Mouse (Mus musculus) kidney, adult 2 months (tissue): ENCODE results near the gene Slc35f4. TPM values are rescaled to one million over a fixed set of nuclear protein-coding genes. Genes with fewer than 3 reads are reported as not detected.

Experiments used
- DNase-seq: peaks from one replicate; pipeline ENCODE4 v3.0.0; 2021
- H3K27ac ChIP-seq: fragments of 200-500 bp; 2 replicates; pipeline ENCODE4 v1.5.1; 2012; ENCODE audit warnings: low read depth, low read length, control low read depth, inconsistent platforms; ENCODE audit not compliant: insufficient read depth
- H3K27me3 ChIP-seq: fragments of 200-500 bp; replicated peaks from 2 replicates; pipeline ENCODE4 v1.6.1; 2012; ENCODE audit warnings: mild to moderate bottlenecking, moderate library complexity, low read length, inconsistent platforms; ENCODE audit not compliant: control insufficient read depth, insufficient read depth
- H3K36me3 ChIP-seq: fragments of 200-500 bp; 2 replicates; pipeline ENCODE4 v1.6.1; 2012; ENCODE audit warnings: mild to moderate bottlenecking, moderate library complexity, low read length, inconsistent platforms; ENCODE audit not compliant: control insufficient read depth, insufficient read depth
- H3K4me1 ChIP-seq: fragments of 200-500 bp; 2 replicates; pipeline ENCODE4 v1.6.1; 2011; ENCODE audit warnings: low read length; ENCODE audit not compliant: control insufficient read depth, insufficient read depth
- H3K4me3 ChIP-seq: fragments of 200-500 bp; 2 replicates; pipeline ENCODE4 v1.5.1; 2011; ENCODE audit warnings: mild to moderate bottlenecking, low read depth, low read length, control low read depth; ENCODE audit not compliant: insufficient read depth
- CTCF ChIP-seq: fragments of 200-500 bp; conservative IDR thresholded peaks from 2 replicates; pipeline ENCODE4 v1.5.1; 2011; ENCODE audit warnings: low read depth, mild to moderate bottlenecking, control low read depth, low read length, moderate library complexity, mixed read lengths; ENCODE audit not compliant: insufficient read depth, insufficient read length
- POLR2A ChIP-seq: fragments of 200-500 bp; IDR thresholded peaks from one replicate; pipeline ENCODE4 v1.6.1; 2011; ENCODE audit warnings: low read depth, low read length, control low read depth
- WGBS: fragments of 180-500 bp; shearing (Covaris S2); methylation state at CpG from one replicate; pipeline ENCODE4 v1.1.7; 2018; 5-methylcytosine and 5-hydroxymethylcytosine counted together
- polyA plus RNA-seq: library from polyadenylated mRNA; depleted of rRNA; stranded (reverse); fragments of >200 nt; gene quantifications from 2 replicates; pipeline ENCODE4 v1.2.3, GENCODE M21; 2012

The Slc35f4 gene
- polyA plus RNA-seq, 1 experiment: not detected

- Histone ChIP-seq H3K36me3 (no peaks in the 10 kb centered on the region), H3K4me1 (no peaks in the 10 kb centered on the region), H3K27ac (no peak overlapping the region), H3K4me3 (no peak overlapping the region), H3K27me3 (no peaks in the 10 kb centered on the region)
- WGBS: 59% methylated on average over 1 of the region's 1 CpGs
- TF ChIP-seq CTCF: no peak; the same call in 1 of the 2 replicates
- TF ChIP-seq POLR2A: no peak
- peak; percentile 76 for DNase-seq
Observed at GRCm38 (mm10) chr14:49348897-49349250, 177.0 kb downstream of the Slc35f4 start.

DNA sequence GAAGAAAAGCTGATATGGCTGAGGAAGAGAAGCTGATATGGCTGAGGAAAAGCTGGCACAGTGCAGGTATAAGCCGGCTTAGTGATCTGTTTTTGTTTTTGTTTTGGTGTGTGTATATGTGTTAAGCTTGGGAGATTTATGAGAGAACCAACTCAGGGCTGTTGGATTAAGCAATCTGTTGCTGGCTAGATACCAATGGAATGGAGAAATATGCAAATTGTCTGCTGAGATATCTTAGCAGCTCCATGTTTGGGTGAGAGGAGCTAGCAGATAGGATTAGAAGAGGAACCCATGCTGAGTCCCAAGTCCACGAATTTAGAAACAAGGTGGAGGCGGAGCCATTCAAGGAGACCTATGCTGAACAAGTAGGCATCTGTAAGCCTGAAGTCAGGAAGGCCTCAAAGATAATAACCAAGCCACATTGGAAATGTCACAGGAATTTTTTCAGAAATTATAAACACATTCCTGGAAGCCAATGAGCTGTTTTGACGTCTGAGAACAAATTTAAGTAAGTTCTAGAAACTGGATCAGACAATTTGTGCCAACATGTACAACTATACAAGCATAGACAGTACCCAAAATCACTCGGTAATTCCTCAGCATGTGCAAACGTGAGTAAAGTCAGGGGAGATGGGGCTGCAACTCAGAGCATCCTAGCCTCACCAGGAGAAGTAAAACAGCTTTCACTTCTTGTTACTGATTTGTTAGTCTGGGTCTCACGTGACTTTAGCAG lies 177.5 kb downstream of the Slc35f4 start:
- Histone ChIP-seq H3K4me1 (no peaks in the 10 kb centered on the region), H3K27me3 (no peaks in the 10 kb centered on the region), H3K4me3 (no peak overlapping the region), H3K36me3 (no peaks in the 10 kb centered on the region), H3K27ac (no peak overlapping the region)
- DNase-seq: no peak
- TF ChIP-seq CTCF (no peak), POLR2A (no peak)
- WGBS: 62% methylated on average over 7 of the region's 7 CpGs

DNA sequence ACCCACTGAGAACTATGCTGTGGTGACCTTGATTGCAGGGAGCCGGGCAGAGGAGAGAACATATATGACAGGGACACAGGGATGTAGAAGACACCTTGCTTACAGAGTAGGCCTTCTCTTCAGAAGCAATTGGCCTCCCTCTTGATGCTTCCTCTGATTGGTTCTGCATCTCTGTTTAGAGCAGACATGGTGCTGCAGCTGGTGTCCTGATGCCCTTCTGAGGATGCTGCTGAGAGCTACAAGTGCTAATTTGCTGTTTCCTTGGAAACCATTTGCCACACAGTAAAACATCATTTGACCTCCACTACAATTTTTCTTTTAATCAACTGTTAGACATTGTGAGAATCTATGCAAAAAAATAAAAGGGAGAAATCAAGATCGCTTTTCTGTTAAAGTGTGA lies 180.0 kb downstream of the Slc35f4 start:
- Histone ChIP-seq H3K4me1 (no peaks in the 10 kb centered on the region), H3K36me3 (no peaks in the 10 kb centered on the region), H3K4me3 (no peak overlapping the region), H3K27ac (no peak overlapping the region), H3K27me3 (no peaks in the 10 kb centered on the region)
- TF ChIP-seq CTCF (no peak), POLR2A (no peak)
- no peak for DNase-seq
- 93% methylated on average over 2 of the region's 2 CpGs for WGBS

DNA sequence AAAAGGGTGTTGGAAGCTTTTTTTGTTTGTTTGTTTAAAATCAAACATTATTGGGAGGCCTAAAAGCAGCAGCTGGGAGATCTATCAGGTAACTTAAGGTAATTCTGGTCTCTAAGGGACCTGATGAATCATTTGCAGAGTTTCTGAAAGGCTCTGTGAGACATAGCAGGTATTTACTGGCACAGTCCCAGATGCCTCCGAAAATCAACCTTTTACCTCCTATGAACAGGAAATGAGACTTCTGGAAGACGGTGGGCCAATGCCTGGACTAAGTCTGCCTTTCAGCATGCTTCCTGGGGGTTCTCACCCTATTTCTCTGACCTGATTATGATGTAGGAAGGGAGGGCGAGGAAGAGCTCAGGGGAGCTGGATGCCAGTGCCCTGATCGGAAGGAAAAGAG lies 188.8 kb downstream of the Slc35f4 start:
- 35% methylated on average over 4 of the region's 4 CpGs for WGBS
- Histone ChIP-seq H3K4me1 (no peaks in the 10 kb centered on the region), H3K27me3 (no peaks in the 10 kb centered on the region), H3K27ac (no peak overlapping the region), H3K4me3 (no peak overlapping the region), H3K36me3 (no peaks in the 10 kb centered on the region)
- peak; percentile 72 for DNase-seq
- TF ChIP-seq CTCF (no peak), POLR2A (no peak)

DNA sequence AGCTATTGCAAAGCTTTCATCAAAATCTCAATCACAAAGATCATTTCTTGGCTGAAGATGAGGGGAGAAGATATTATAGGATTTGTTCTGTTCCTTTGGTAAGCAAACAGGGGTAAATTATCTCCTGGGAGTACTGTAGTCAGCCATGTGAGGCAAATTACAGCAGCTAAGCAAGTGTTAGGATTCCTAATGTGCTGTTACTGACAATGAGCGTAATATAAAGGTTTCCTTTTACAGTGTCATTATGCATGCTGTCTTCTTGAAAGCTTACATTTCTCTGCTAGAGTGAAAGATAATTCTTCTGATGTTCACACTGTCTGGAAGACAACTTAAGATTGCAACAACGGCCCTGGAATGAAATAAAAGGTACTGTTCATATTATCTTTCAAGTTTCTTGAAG lies 192.0 kb downstream of the Slc35f4 start:
- 69% methylated on average over 2 of the region's 2 CpGs for WGBS
- Histone ChIP-seq H3K27ac (no peak overlapping the region), H3K27me3 (no peaks in the 10 kb centered on the region), H3K4me1 (no peaks in the 10 kb centered on the region), H3K36me3 (no peaks in the 10 kb centered on the region), H3K4me3 (no peak overlapping the region)
- no peak for DNase-seq
- TF ChIP-seq CTCF (no peak), POLR2A (no peak)

DNA sequence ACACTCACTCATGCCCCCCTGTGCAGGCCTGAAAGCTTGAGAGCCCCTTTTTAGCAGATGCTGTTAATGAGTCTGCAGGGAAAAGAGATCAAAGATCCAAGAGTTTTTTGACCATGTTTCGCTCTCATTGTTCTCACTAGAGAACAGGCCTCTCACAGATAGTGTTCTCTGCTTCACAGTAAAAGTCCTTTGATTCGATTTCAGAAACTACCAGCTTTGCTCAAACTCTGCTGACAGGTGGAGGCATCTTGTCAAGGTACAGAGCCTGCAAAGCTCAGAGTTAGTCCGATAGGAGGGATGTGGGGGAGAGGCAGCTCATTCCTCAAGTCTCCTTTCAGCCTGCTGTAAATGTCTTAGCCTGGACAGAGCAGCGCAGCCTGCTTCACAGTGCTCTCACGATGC lies 209.4 kb downstream of the Slc35f4 start:
- DNase-seq: no peak
- no peak overlapping the region for H3K27ac ChIP-seq
- no peak overlapping the region for H3K4me3 ChIP-seq
- no peak for TF ChIP-seq POLR2A
- TF ChIP-seq CTCF: no peak
- no peaks in the 10 kb centered on the region for H3K36me3 ChIP-seq
- H3K27me3 ChIP-seq: no peaks in the 10 kb centered on the region
- 43% methylated on average over 5 of the region's 5 CpGs for WGBS
- no peaks in the 10 kb centered on the region for H3K4me1 ChIP-seq

DNA sequence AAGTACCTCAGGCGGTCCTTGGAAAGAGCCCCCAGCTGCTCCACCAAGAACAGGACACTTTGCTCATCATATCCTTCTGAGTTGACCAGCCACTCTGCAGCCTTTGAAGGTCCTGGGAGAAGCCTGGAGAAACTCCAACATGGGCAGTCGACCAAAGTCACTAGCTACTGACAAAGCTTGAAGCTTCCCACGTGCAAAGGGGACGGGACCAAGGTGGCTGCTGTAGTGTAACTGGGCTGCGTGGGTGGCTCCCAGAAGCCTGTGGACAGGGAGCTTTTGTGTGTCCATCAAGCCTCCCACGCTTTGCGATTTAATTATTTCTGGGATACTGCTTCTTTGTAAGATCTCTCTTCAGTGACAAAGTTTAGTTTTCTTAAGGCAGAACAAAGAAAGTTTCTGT lies 211.9 kb downstream of the Slc35f4 start:
- Histone ChIP-seq H3K4me3 (no peak overlapping the region), H3K27ac (no peak overlapping the region), H3K27me3 (no peaks in the 10 kb centered on the region), H3K4me1 (no peaks in the 10 kb centered on the region), H3K36me3 (no peaks in the 10 kb centered on the region)
- TF ChIP-seq CTCF (no peak), POLR2A (no peak)
- DNase-seq: no peak
- WGBS: 46% methylated on average over 7 of the region's 7 CpGs

DNA sequence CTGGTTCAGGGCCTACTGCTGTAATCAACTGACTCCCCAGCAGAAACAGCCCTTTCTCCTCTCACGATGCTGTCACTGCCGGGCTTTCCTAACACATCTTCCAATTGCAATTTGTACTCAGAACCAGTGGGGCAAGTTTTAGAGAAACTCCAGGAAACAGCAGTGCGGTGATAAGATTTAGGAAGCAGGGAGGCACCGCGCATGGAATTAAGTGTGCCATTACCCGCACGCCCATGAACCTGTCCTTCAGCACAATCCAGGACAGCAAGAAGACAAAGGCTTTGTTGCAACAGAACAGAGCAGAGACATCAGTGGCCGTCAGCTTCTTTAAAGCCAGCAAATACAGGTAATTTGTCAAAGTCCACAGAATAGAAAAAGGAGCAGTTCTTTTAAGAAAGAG lies 212.5 kb downstream of the Slc35f4 start:
- H3K4me1 ChIP-seq: no peaks in the 10 kb centered on the region
- no peak for DNase-seq
- H3K4me3 ChIP-seq: no peak overlapping the region
- no peaks in the 10 kb centered on the region for H3K36me3 ChIP-seq
- H3K27me3 ChIP-seq: no peaks in the 10 kb centered on the region
- 75% methylated on average over 8 of the region's 8 CpGs for WGBS
- TF ChIP-seq CTCF: no peak
- no peak for TF ChIP-seq POLR2A
- no peak overlapping the region for H3K27ac ChIP-seq
